In the genomic region with DNA sequence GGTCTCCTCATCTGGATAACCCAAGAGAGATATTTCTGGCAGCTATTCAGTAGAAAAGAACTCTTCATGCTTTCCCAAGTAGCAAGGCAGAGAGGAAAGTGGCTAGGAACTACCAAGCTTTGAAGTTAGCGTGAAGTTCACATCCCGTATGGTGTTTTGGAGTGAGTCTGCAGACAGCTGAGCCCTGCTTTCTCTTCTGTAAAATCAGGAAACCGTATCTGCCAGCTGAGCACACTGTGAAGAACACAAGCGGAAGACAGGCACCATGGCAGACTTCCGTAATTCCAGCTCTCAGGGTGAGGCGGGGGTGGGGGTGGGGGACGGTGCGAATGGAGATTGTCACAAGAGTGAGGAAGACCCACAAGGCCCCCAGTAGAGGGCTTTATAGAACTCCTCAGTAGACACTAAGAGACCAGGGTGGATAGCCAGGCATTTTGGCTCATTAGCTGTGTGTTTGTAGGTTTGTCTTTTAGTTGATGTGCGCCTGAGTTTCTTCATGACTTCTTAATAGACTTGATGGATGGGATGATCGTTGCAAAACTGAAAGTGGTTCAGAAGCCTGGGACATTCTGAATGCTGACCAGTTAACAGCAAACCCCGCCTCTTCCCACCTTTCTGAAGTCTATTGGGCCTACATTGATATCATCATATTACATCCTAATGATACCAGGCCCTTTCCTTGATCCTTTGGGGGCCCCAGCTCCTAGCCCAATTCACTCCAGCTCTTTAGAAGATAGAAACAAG, we compare ENCODE assay signal across 10 mouse cellular contexts.
DNase-seq lines count a peak whose midpoint lies in the region; ATAC-seq lines count a peak whose summit lies in the region.
"Had no signal": no experiment of that assay in that cellular context is flagged by ENCODE, and none has a peak within 500 bp of the region (broad histone marks: within the 10 kb centered on the region; RNA-seq: fewer than 3 reads in every experiment).

No protein-coding gene starts in this region.

- H3K4me3 ChIP-seq in hindbrain, embryonic 12.5 days, result no peak overlapping the region
- H3K4me3 ChIP-seq: limb, embryonic 13.5 days had no signal

- no peaks in the 10 kb centered on the region for H3K36me3 ChIP-seq in hindbrain, embryonic 12.5 days
- H3K36me3 ChIP-seq: limb, embryonic 13.5 days had no signal

- peak; percentile 25 for DNase-seq in heart, adult 8-10 months (ENCODE audit: low spot score)
- no peak for DNase-seq in heart, postnatal 10 days
- peak; percentile 54 for DNase-seq in lung, postnatal 36 days
- no peak for DNase-seq in lung, postnatal 10 days
- DNase-seq: cerebellum, adult 18-20 months had no signal

- H3K9ac ChIP-seq in hindbrain, embryonic 12.5 days, result no peak overlapping the region
- H3K9ac ChIP-seq: limb, embryonic 13.5 days had no signal

- H3K27me3 ChIP-seq in hindbrain, embryonic 12.5 days, result no peaks in the 10 kb centered on the region
- H3K27me3 ChIP-seq: limb, embryonic 13.5 days had no signal

- H3K9me3 ChIP-seq in hindbrain, embryonic 12.5 days (replicated peaks), result no peaks in the 10 kb centered on the region
- H3K9me3 ChIP-seq: limb, embryonic 13.5 days had no signal

- 85% methylated on average over 11 of the region's 11 CpGs for WGBS in hindbrain, embryonic 12.5 days

- ATAC-seq in hematopoietic stem cell, adult 5-6 weeks (replicated peaks in 1 of 2; ENCODE audit: insufficient read depth in 1 of 2, low FRiP score in 2 of 2, low TSS enrichment in 1 of 2, low read depth in 1 of 2, poor library complexity in 2 of 2, severe bottlenecking in 2 of 2), result peak; percentile 68 to 81; a peak in 3 of 4 replicates
- peak; percentile 20; the same call in 1 of the 2 replicates for ATAC-seq in neutrophil, adult 5-6 weeks (ENCODE audit: extremely low read depth, insufficient number of reproducible peaks, low FRiP score, poor library complexity, severe bottlenecking)
- ATAC-seq in erythroblast, adult 5-6 weeks (replicated peaks; ENCODE audit: low FRiP score, poor library complexity, severe bottlenecking), result no peak
- ATAC-seq in hindbrain, embryonic 12.5 days (ENCODE audit: low FRiP score), result no peak

- no peak overlapping the region for H3K27ac ChIP-seq in hindbrain, embryonic 12.5 days
- H3K27ac ChIP-seq: limb, embryonic 13.5 days had no signal

- H3K4me1 ChIP-seq in hindbrain, embryonic 12.5 days, result no peaks in the 10 kb centered on the region
- H3K4me1 ChIP-seq: limb, embryonic 13.5 days had no signal

- H3K4me2 ChIP-seq in hindbrain, embryonic 12.5 days (replicated peaks), result no peak overlapping the region
- H3K4me2 ChIP-seq: limb, embryonic 13.5 days had no signal

- intact Hi-C loops in heart, postnatal 10 days (cut with DNase I), result no loop called here

Comparison
In these comparisons a context has a peak if more than half of its experiments do, and no peak if none do; other contexts are left out.
1. DNase-seq: peak in heart, adult 8-10 months (single experiment) and lung, postnatal 36 days (single experiment); none in heart, postnatal 10 days (0 of 2) and lung, postnatal 10 days (single experiment).
2. ATAC-seq: peak in hematopoietic stem cell, adult 5-6 weeks (2 of 2) and neutrophil, adult 5-6 weeks (single experiment); none in erythroblast, adult 5-6 weeks (single experiment) and hindbrain, embryonic 12.5 days (single experiment).